8 mouse cellular contexts compared by ENCODE assay signal in genomic region chr9:108049016-108049455, GRCm38 (mm10). TPM values are rescaled to one million over a fixed set of nuclear protein-coding genes. Genes with fewer than 3 reads are reported as not detected.
A peak's percentile ranks its signal among the peaks of the same experiment; 100 is the strongest.
DNase-seq lines count a peak whose midpoint lies in the region; ATAC-seq and TF ChIP-seq lines count a peak whose summit lies in the region.

Gmppb (plus strand) TSS chr9:108049242.

- peak within 1 kb of the TSS; percentile 71 for H3K4me3 ChIP-seq in gastrocnemius, adult 2 months
- peak within 1 kb of the TSS; percentile 50 for H3K4me3 ChIP-seq in hindbrain, postnatal 0 days (ENCODE audit: low read length)
- H3K4me3 ChIP-seq in left cerebral cortex, adult 2 months, result peak within 1 kb of the TSS; percentile 92

- ATAC-seq in common myeloid progenitor, adult 5-6 weeks (replicated peaks; ENCODE audit: low read depth, poor library complexity, severe bottlenecking), result peak; percentile 80
- peak; percentile 96 for ATAC-seq in hindbrain, postnatal 0 days
- peak; percentile 87 for ATAC-seq in megakaryocyte, adult 5-6 weeks (ENCODE audit: poor library complexity, severe bottlenecking)

- intact Hi-C loops in gastrocnemius, adult 2 months (cut with DNase I), result no loop called here
- intact Hi-C loops in left cerebral cortex, adult 2 months (cut with DNase I), result no loop called here

- DNase-seq in ZHBTc4 (ENCODE audit: low read depth, low spot score), result peak; percentile 99
- DNase-seq in gastrocnemius, adult 2 months, result peak; percentile 98
- DNase-seq in hindbrain, postnatal 0 days (ENCODE audit: low spot score), result peak; percentile 99
- peak; percentile 94 to 95 for DNase-seq in left cerebral cortex, adult 2 months (ENCODE audit: extremely low spot score in 1 of 2, low spot score in 2 of 2)
- DNase-seq in right cerebral cortex, adult 2 months (ENCODE audit: low spot score in 2 of 2), result peak; percentile 96
- peak; percentile 97 for DNase-seq in urinary bladder, postnatal 14 days (ENCODE audit: low spot score)

- TF ChIP-seq CTCF in gastrocnemius, adult 2 months (IDR thresholded peaks at IDR 0.05), result no peak
- TF ChIP-seq CTCF in hindbrain, postnatal 0 days (IDR thresholded peaks at IDR 0.05; ENCODE audit: low read depth), result 0 out of 2 replicates have a peak, but pooled peaks have one; percentile 6
- TF ChIP-seq CTCF in left cerebral cortex, adult 2 months (IDR thresholded peaks at IDR 0.05), result no peak

- WGBS in hindbrain, postnatal 0 days, result 0% methylated on average over 32 of the region's 39 CpGs

- peak within 1 kb of the TSS; percentile 74 for H3K4me2 ChIP-seq in hindbrain, postnatal 0 days (ENCODE audit: low read depth, low read length)

- H3K9me3 ChIP-seq in hindbrain, postnatal 0 days (ENCODE audit: low read length), result no peaks in the 10 kb centered on the region

- H3K4me1 ChIP-seq in hindbrain, postnatal 0 days (ENCODE audit: insufficient read depth, low read length), result peaks cover 8% of the 10 kb centered on the region; the same call in 1 of the 2 replicates

- H3K27ac ChIP-seq in gastrocnemius, adult 2 months, result peak within 1 kb of the TSS; percentile 94
- peak within 1 kb of the TSS; percentile 66 for H3K27ac ChIP-seq in hindbrain, postnatal 0 days
- peak within 1 kb of the TSS; percentile 63 for H3K27ac ChIP-seq in left cerebral cortex, adult 2 months

- peaks cover 23% of the 10 kb centered on the region for H3K36me3 ChIP-seq in hindbrain, postnatal 0 days (ENCODE audit: insufficient read depth, low read length)

- no peaks in the 10 kb centered on the region for H3K27me3 ChIP-seq in hindbrain, postnatal 0 days (ENCODE audit: insufficient read depth, low read length)

- peak within 1 kb of the TSS; percentile 56 for H3K9ac ChIP-seq in hindbrain, postnatal 0 days (replicated peaks; ENCODE audit: low read length)

RNA-seq across cellular contexts. Expression of gene Gmppb, which starts in this region (rescaled TPM):
- total RNA-seq in common myeloid progenitor, adult 5-6 weeks (2017), result 10.7 and 13.0 TPM in 2 replicates
- total RNA-seq in gastrocnemius, adult 2 months (2021), result 1 to 10 TPM; 3.3 to 6.3 TPM
- 13.0 and 13.3 TPM in 2 replicates for total RNA-seq in hindbrain, postnatal 0 days (2014; rRNA removed)
- 17.1 and 18.1 TPM in 2 replicates for polyA plus RNA-seq in hindbrain, postnatal 0 days (2015; fragmentation: Nextera tagmentation; extraction: Ambion mirVana)
- 10 to 100 TPM; 16.5 to 17.4 TPM for total RNA-seq in left cerebral cortex, adult 2 months (2021)
- 6.4 and 6.9 TPM in 2 replicates for total RNA-seq in megakaryocyte, adult 5-6 weeks (2015)
- total RNA-seq in megakaryocyte, adult 5-6 weeks (2017), result 14.0 and 19.1 TPM in 2 replicates

Comparison
In these comparisons a context has a peak if more than half of its experiments do, and no peak if none do; other contexts are left out.
1. Peak in every context shown above with its lines: DNase-seq, ATAC-seq, H3K4me3 ChIP-seq and H3K27ac ChIP-seq.